ENCODE assay signal across 8 mouse cellular contexts in genomic region chr4:84545204-84545871, GRCm38 (mm10).
DNase-seq lines count a peak whose midpoint lies in the region; ATAC-seq lines count a peak whose summit lies in the region.

No protein-coding gene starts in this region.

- peaks cover 20% of the 10 kb centered on the region for H3K27me3 ChIP-seq in forebrain, embryonic 16.5 days (replicated peaks; ENCODE audit: control insufficient read depth, insufficient read depth, low read length)
- peaks cover 30% of the 10 kb centered on the region for H3K27me3 ChIP-seq in lung, embryonic 15.5 days

- peak; percentile 81 for DNase-seq in Muller cell, postnatal 12 days (ENCODE audit: inconsistent ontology term)
- DNase-seq in brain, adult 2 months (ENCODE audit: low read depth, low spot score), result peak; percentile 34
- DNase-seq in heart, postnatal 25 days (ENCODE audit: low spot score), result peak; percentile 36
- peak; percentile 14 to 16 for DNase-seq in layer of hippocampus, adult 18-20 months (ENCODE audit: low spot score in 2 of 2)
- peak; percentile 79 for DNase-seq in ovary, postnatal 10 days (ENCODE audit: low spot score)
- DNase-seq in natural killer cell, adult 2 months (ENCODE audit: low spot score in 2 of 2), result no peak

- H3K27ac ChIP-seq in forebrain, embryonic 16.5 days (ENCODE audit: low read length), result no peak overlapping the region
- peak overlapping the region; percentile 72 for H3K27ac ChIP-seq in lung, embryonic 15.5 days

- H3K4me1 ChIP-seq in forebrain, embryonic 16.5 days (replicated peaks; ENCODE audit: control insufficient read depth, insufficient read depth, low read length), result peaks cover 8% of the 10 kb centered on the region
- H3K4me1 ChIP-seq in lung, embryonic 15.5 days, result peaks cover 7% of the 10 kb centered on the region; the same call in 1 of the 2 replicates

- H3K4me3 ChIP-seq in forebrain, embryonic 16.5 days (replicated peaks; ENCODE audit: low read length), result peak overlapping the region; percentile 60
- H3K4me3 ChIP-seq in lung, embryonic 15.5 days, result peak overlapping the region; percentile 52

- peak overlapping the region; percentile 99 for H3K4me2 ChIP-seq in forebrain, embryonic 16.5 days (ENCODE audit: low read length)
- H3K4me2 ChIP-seq in lung, embryonic 15.5 days, result peak overlapping the region; percentile 83

- ATAC-seq in forebrain, embryonic 16.5 days, result peak; percentile 90
- peak; percentile 85 for ATAC-seq in lung, embryonic 15.5 days (ENCODE audit: borderline replicate concordance, extremely low read depth, low FRiP score, low TSS enrichment)

- H3K9me3 ChIP-seq in forebrain, embryonic 16.5 days (ENCODE audit: control insufficient read depth, low read length), result no peaks in the 10 kb centered on the region
- no peaks in the 10 kb centered on the region for H3K9me3 ChIP-seq in lung, embryonic 15.5 days

- WGBS in forebrain, embryonic 16.5 days, result under 1% methylated on average over 62 of the region's 62 CpGs
- WGBS in lung, embryonic 15.5 days, result under 1% methylated on average over 62 of the region's 62 CpGs

- H3K36me3 ChIP-seq in forebrain, embryonic 16.5 days (ENCODE audit: control insufficient read depth, insufficient read depth), result no peaks in the 10 kb centered on the region
- no peaks in the 10 kb centered on the region for H3K36me3 ChIP-seq in lung, embryonic 15.5 days

- peak overlapping the region; percentile 65 for H3K9ac ChIP-seq in forebrain, embryonic 16.5 days (replicated peaks; ENCODE audit: low read depth, low read length)
- peak overlapping the region; percentile 55 for H3K9ac ChIP-seq in lung, embryonic 15.5 days

- intact Hi-C loops in heart, postnatal 25 days (cut with DNase I), result loop anchor here (5.0 kb wide), 1 partner anchor 78 kb away; no protein-coding TSS in a partner anchor

Comparison
In these comparisons a context has a peak if more than half of its experiments do, and no peak if none do; other contexts are left out.
1. DNase-seq: peak in Muller cell, postnatal 12 days (single experiment), brain, adult 2 months (single experiment), heart, postnatal 25 days (single experiment), layer of hippocampus, adult 18-20 months (2 of 2) and ovary, postnatal 10 days (single experiment); none in natural killer cell, adult 2 months (0 of 2).